ENCODE assay signal across 7 mouse cellular contexts in genomic region chr1:74007398-74008050, GRCm38 (mm10).
DNase-seq lines count a peak whose midpoint lies in the region; ATAC-seq and TF ChIP-seq lines count a peak whose summit lies in the region.

No protein-coding gene starts in this region.

- no peaks in the 10 kb centered on the region for H3K36me3 ChIP-seq in CH12.LX (replicated peaks in 1 of 2; ENCODE audit: control insufficient read depth in 1 of 2, insufficient read depth in 1 of 2, low read length in 1 of 2)
- H3K36me3 ChIP-seq in embryonic facial prominence, embryonic 10.5 days (replicated peaks) = peaks cover 21% of the 10 kb centered on the region
- no peaks in the 10 kb centered on the region for H3K36me3 ChIP-seq in intestine, embryonic 16.5 days (ENCODE audit: control insufficient read depth, insufficient read depth, low read length)
- H3K36me3 ChIP-seq in lung, embryonic 14.5 days (ENCODE audit: insufficient read depth) = peaks cover 5% of the 10 kb centered on the region; the same call in 1 of the 2 replicates
- no peaks in the 10 kb centered on the region for H3K36me3 ChIP-seq in forebrain, embryonic 15.5 days
- no peaks in the 10 kb centered on the region for H3K36me3 ChIP-seq in hindbrain, embryonic 11.5 days (ENCODE audit: control insufficient read depth, insufficient read depth, low read length)

- whole genome bisulfite sequencing in embryonic facial prominence, embryonic 10.5 days = 53% methylated on average over 7 of the region's 7 CpGs
- WGBS in intestine, embryonic 16.5 days = 56% methylated on average over 7 of the region's 7 CpGs
- 43% methylated on average over 7 of the region's 7 CpGs for WGBS in lung, embryonic 14.5 days
- WGBS in forebrain, embryonic 15.5 days = 69% methylated on average over 7 of the region's 7 CpGs
- WGBS in hindbrain, embryonic 11.5 days = 61% methylated on average over 7 of the region's 7 CpGs

- peaks cover 0 to 32% of the 10 kb centered on the region in 2 experiments; a peak in 2 of 4 replicates for H3K4me1 ChIP-seq in CH12.LX (ENCODE audit: control insufficient read depth in 1 of 2, insufficient read depth in 2 of 2)
- H3K4me1 ChIP-seq in embryonic facial prominence, embryonic 10.5 days = peaks cover 46% of the 10 kb centered on the region
- H3K4me1 ChIP-seq in intestine, embryonic 16.5 days (ENCODE audit: control insufficient read depth, insufficient read depth, low read length) = peaks cover 18% of the 10 kb centered on the region
- peaks cover 28% of the 10 kb centered on the region for H3K4me1 ChIP-seq in lung, embryonic 14.5 days (ENCODE audit: insufficient read depth)
- no peaks in the 10 kb centered on the region for H3K4me1 ChIP-seq in forebrain, embryonic 15.5 days
- H3K4me1 ChIP-seq in hindbrain, embryonic 11.5 days (replicated peaks; ENCODE audit: control insufficient read depth, insufficient read depth, low read length) = no peaks in the 10 kb centered on the region

- H3K79me2 ChIP-seq in CH12.LX (replicated peaks; ENCODE audit: control insufficient read depth, extremely low read depth, insufficient read depth, poor library complexity, severe bottlenecking) = no peaks in the 10 kb centered on the region

- peak; percentile 48 for DNase-seq in CH12.LX (ENCODE audit: extremely low read depth)
- no peak for DNase-seq in embryonic facial prominence, embryonic 10.5 days (ENCODE audit: low spot score)
- no peak for DNase-seq in lung, embryonic 14.5 days
- no peak for DNase-seq in hindbrain, embryonic 11.5 days (ENCODE audit: low spot score)
- no peak for DNase-seq in cerebellum, adult 8-10 months

- H3K9me3 ChIP-seq in CH12.LX (replicated peaks; ENCODE audit: low read length) = peaks cover 6% of the 10 kb centered on the region
- H3K9me3 ChIP-seq in embryonic facial prominence, embryonic 10.5 days = 0 out of 2 replicates have a peak, but pooled peaks cover 8% of the 10 kb centered on the region
- no peaks in the 10 kb centered on the region; the same call in 1 of the 2 replicates for H3K9me3 ChIP-seq in intestine, embryonic 16.5 days (ENCODE audit: control insufficient read depth, low read length)
- H3K9me3 ChIP-seq in lung, embryonic 14.5 days (ENCODE audit: low read depth, low read length) = 0 out of 2 replicates have a peak, but pooled peaks cover 4% of the 10 kb centered on the region
- H3K9me3 ChIP-seq in forebrain, embryonic 15.5 days = no peaks in the 10 kb centered on the region
- no peaks in the 10 kb centered on the region for H3K9me3 ChIP-seq in hindbrain, embryonic 11.5 days (ENCODE audit: control insufficient read depth, low read length)

- no peak for TF ChIP-seq CTCF in CH12.LX (conservative IDR thresholded peaks at IDR 0.05 in 1 of 2, IDR thresholded peaks at IDR 0.05 in 1 of 2; ENCODE audit: low read depth in 2 of 2, low read length in 2 of 2)
- TF ChIP-seq CTCF in lung, embryonic 14.5 days (IDR thresholded peaks at IDR 0.05; ENCODE audit: low read depth) = no peak

- H3K27me3 ChIP-seq in CH12.LX (replicated peaks) = no peaks in the 10 kb centered on the region
- H3K27me3 ChIP-seq in embryonic facial prominence, embryonic 10.5 days (replicated peaks; ENCODE audit: low read depth, poor library complexity, severe bottlenecking) = no peaks in the 10 kb centered on the region
- no peaks in the 10 kb centered on the region for H3K27me3 ChIP-seq in intestine, embryonic 16.5 days (replicated peaks; ENCODE audit: control insufficient read depth, insufficient read depth, low read length)
- H3K27me3 ChIP-seq in lung, embryonic 14.5 days (ENCODE audit: insufficient read depth, low read length) = no peaks in the 10 kb centered on the region
- no peaks in the 10 kb centered on the region for H3K27me3 ChIP-seq in forebrain, embryonic 15.5 days
- no peaks in the 10 kb centered on the region for H3K27me3 ChIP-seq in hindbrain, embryonic 11.5 days (ENCODE audit: control insufficient read depth, insufficient read depth, low read length)

- no peak overlapping the region for H3K4me3 ChIP-seq in CH12.LX (replicated peaks in 1 of 3; ENCODE audit: low read depth in 2 of 3, low read length in 2 of 3, poor library complexity in 1 of 3)
- H3K4me3 ChIP-seq in embryonic facial prominence, embryonic 10.5 days = no peak overlapping the region
- no peak overlapping the region for H3K4me3 ChIP-seq in intestine, embryonic 16.5 days (ENCODE audit: low read length)
- no peak overlapping the region for H3K4me3 ChIP-seq in lung, embryonic 14.5 days (ENCODE audit: low read depth, low read length)
- no peak overlapping the region for H3K4me3 ChIP-seq in forebrain, embryonic 15.5 days
- H3K4me3 ChIP-seq in hindbrain, embryonic 11.5 days (ENCODE audit: low read depth, low read length) = no peak overlapping the region

- ATAC-seq in intestine, embryonic 16.5 days = no peak
- ATAC-seq in lung, embryonic 14.5 days (ENCODE audit: insufficient read depth) = no peak
- no peak for ATAC-seq in forebrain, embryonic 15.5 days (replicated peaks)
- ATAC-seq in hindbrain, embryonic 11.5 days (ENCODE audit: low FRiP score) = no peak

- H3K9ac ChIP-seq in CH12.LX (ENCODE audit: insufficient read depth, low read depth) = no peak overlapping the region
- H3K9ac ChIP-seq in intestine, embryonic 16.5 days (ENCODE audit: low read depth, low read length) = 0 out of 2 replicates have a peak overlapping the region, but pooled peaks have one; percentile 1
- no peak overlapping the region for H3K9ac ChIP-seq in lung, embryonic 14.5 days
- H3K9ac ChIP-seq in forebrain, embryonic 15.5 days (replicated peaks) = no peak overlapping the region
- H3K9ac ChIP-seq in hindbrain, embryonic 11.5 days (ENCODE audit: low read depth, low read length) = no peak overlapping the region

- dilution Hi-C loops in CH12.LX (cut with MboI; ENCODE audit: extremely low pct_ligation_motif_present, extremely low pct_unique_long_range_greater_than_20kb, low sequenced_read_pairs) = no loop called here

- no peak for TF ChIP-seq EP300 in CH12.LX (IDR thresholded peaks at IDR 0.05; ENCODE audit: low read length)

- no peak for TF ChIP-seq POLR2A in CH12.LX (IDR thresholded peaks at IDR 0.05; ENCODE audit: low read depth, low read length)

- no peak overlapping the region for H3K27ac ChIP-seq in CH12.LX (ENCODE audit: insufficient read depth, low read depth)
- H3K27ac ChIP-seq in embryonic facial prominence, embryonic 10.5 days (replicated peaks) = peak overlapping the region; percentile 59; the same call in 1 of the 2 replicates
- H3K27ac ChIP-seq in intestine, embryonic 16.5 days (ENCODE audit: low read length) = 0 out of 2 replicates have a peak overlapping the region, but pooled peaks have one; percentile 3
- peak overlapping the region; percentile 58; the same call in 1 of the 2 replicates for H3K27ac ChIP-seq in lung, embryonic 14.5 days (ENCODE audit: low read depth)
- no peak overlapping the region for H3K27ac ChIP-seq in forebrain, embryonic 15.5 days (replicated peaks)
- no peak overlapping the region for H3K27ac ChIP-seq in hindbrain, embryonic 11.5 days (ENCODE audit: low read depth, low read length)

- in situ Hi-C loops in CH12.LX (cut with MboI; ENCODE audit: low pct_ligation_motif_present, low pct_unique_long_range_greater_than_20kb, low sequenced_read_pairs) = no loop called here

- no peak for TF ChIP-seq RAD21 in CH12.LX (IDR thresholded peaks at IDR 0.05; ENCODE audit: low read depth, low read length)

- H3K4me2 ChIP-seq in CH12.LX (ENCODE audit: insufficient read depth, low read depth, poor library complexity, severe bottlenecking) = no peak overlapping the region
- H3K4me2 ChIP-seq in intestine, embryonic 16.5 days (ENCODE audit: low read depth, low read length) = no peak overlapping the region
- H3K4me2 ChIP-seq in lung, embryonic 14.5 days = no peak overlapping the region
- H3K4me2 ChIP-seq in forebrain, embryonic 15.5 days (replicated peaks) = no peak overlapping the region
- H3K4me2 ChIP-seq in hindbrain, embryonic 11.5 days (replicated peaks; ENCODE audit: low read depth, low read length) = no peak overlapping the region

TF ChIP-seq in CH12.LX, 34 proteins besides CTCF, POLR2A, EP300 and RAD21:
- TF ChIP-seq GABPA (IDR thresholded peaks at IDR 0.05; ENCODE audit: insufficient replicate concordance, low read depth, low read length) = no peak
- TF ChIP-seq BHLHE40 (IDR thresholded peaks at IDR 0.05; ENCODE audit: low read depth, low read length) = peak; percentile 19; the same call in 1 of the 2 replicates

Comparison
In these comparisons a context has a peak if more than half of its experiments do, and no peak if none do; other contexts are left out.
1. H3K27ac ChIP-seq: peak in embryonic facial prominence, embryonic 10.5 days (single experiment), intestine, embryonic 16.5 days (single experiment) and lung, embryonic 14.5 days (single experiment); none in CH12.LX (single experiment), forebrain, embryonic 15.5 days (single experiment) and hindbrain, embryonic 11.5 days (single experiment).